Mouse (Mus musculus) embryonic facial prominence, embryonic 10.5 days (tissue): ENCODE measurements around the gene Capza2. TPM values are rescaled to one million over a fixed set of nuclear protein-coding genes. Genes with fewer than 3 reads are reported as not detected.

Source experiments
- DNase-seq: peaks from one replicate; pipeline ENCODE4 v3.0.0-alpha.2; 2017; ENCODE audit warnings: low spot score
- H3K27ac ChIP-seq: fragments of 300-500 bp; sonication (generic); replicated peaks from 2 replicates; pipeline ENCODE4 v1.5.1; 2016; ENCODE audit warnings: mild to moderate bottlenecking
- H3K27me3 ChIP-seq: fragments of 300-500 bp; sonication (generic); replicated peaks from 2 replicates; pipeline ENCODE4 v1.6.1; 2016; ENCODE audit warnings: low read depth, mild to moderate bottlenecking; ENCODE audit not compliant: poor library complexity, severe bottlenecking
- H3K36me3 ChIP-seq: fragments of 300-500 bp; sonication (generic); replicated peaks from 2 replicates; pipeline ENCODE4 v1.6.1; 2016; ENCODE audit warnings: mild to moderate bottlenecking, moderate library complexity
- H3K4me1 ChIP-seq: fragments of 300-500 bp; sonication (generic); 2 replicates; pipeline ENCODE4 v1.6.1; 2016
- H3K4me3 ChIP-seq: fragments of 300-500 bp; sonication (generic); 2 replicates; pipeline ENCODE4 v1.5.1; 2016; ENCODE audit warnings: mild to moderate bottlenecking, moderate library complexity
- H3K9me3 ChIP-seq: fragments of 300-500 bp; sonication (generic); 2 replicates; pipeline ENCODE4 v1.6.1; 2016; ENCODE audit warnings: mild to moderate bottlenecking
- WGBS: fragments of 180-500 bp; shearing (Covaris S2); methylation state at CpG from one replicate; pipeline ENCODE4 v1.1.7; 2016; 5-methylcytosine and 5-hydroxymethylcytosine counted together
- polyA plus RNA-seq: library from polyadenylated mRNA; unstranded; fragments of >200 nt; fragmentation: Nextera tagmentation; extraction: Ambion mirVana; gene quantifications from 2 replicates; pipeline ENCODE4 v1.2.1, GENCODE M21; 2016

Capza2 gene
- polyA plus RNA-seq, 1 experiment from 2014 or later = 199 TPM

- no peak for DNase-seq
- no peak overlapping the region for H3K27ac ChIP-seq
- peaks cover 75% of the 10 kb centered on the region for H3K36me3 ChIP-seq
- no peaks in the 10 kb centered on the region for H3K9me3 ChIP-seq
- no peak overlapping the region for H3K4me3 ChIP-seq
- no peaks in the 10 kb centered on the region for H3K4me1 ChIP-seq
- 94% methylated on average over 2 of the region's 2 CpGs for WGBS
- no peaks in the 10 kb centered on the region for H3K27me3 ChIP-seq
Observed at GRCm38 (mm10) chr6:17655080-17655479, 19.0 kb downstream of the Capza2 start.

- Histone ChIP-seq H3K4me3 (no peak overlapping the region), H3K36me3 (peaks cover 78% of the 10 kb centered on the region), H3K9me3 (no peaks in the 10 kb centered on the region), H3K27ac (no peak overlapping the region), H3K27me3 (no peaks in the 10 kb centered on the region), H3K4me1 (no peaks in the 10 kb centered on the region)
- DNase-seq = no peak
- WGBS = 86% methylated on average over 1 of the region's 1 CpGs
Observed at GRCm38 (mm10) chr6:17657308-17657707, 21.3 kb downstream of the Capza2 start.

GRCm38 (mm10) chr6:17665348-17665747, 29.3 kb downstream of the Capza2 start:
- no peaks in the 10 kb centered on the region for H3K9me3 ChIP-seq
- DNase-seq = no peak
- H3K4me1 ChIP-seq = no peaks in the 10 kb centered on the region
- peaks cover 90% of the 10 kb centered on the region for H3K36me3 ChIP-seq
- 95% methylated on average over 7 of the region's 7 CpGs for WGBS
- no peak overlapping the region for H3K27ac ChIP-seq
- H3K27me3 ChIP-seq = no peaks in the 10 kb centered on the region
- H3K4me3 ChIP-seq = no peak overlapping the region

- no peaks in the 10 kb centered on the region for H3K4me1 ChIP-seq
- H3K9me3 ChIP-seq = no peaks in the 10 kb centered on the region
- H3K4me3 ChIP-seq = no peak overlapping the region
- peaks cover 83% of the 10 kb centered on the region for H3K36me3 ChIP-seq
- H3K27me3 ChIP-seq = no peaks in the 10 kb centered on the region
- DNase-seq = no peak
- H3K27ac ChIP-seq = no peak overlapping the region
Observed at GRCm38 (mm10) chr6:17666024-17666423, 30.0 kb downstream of the Capza2 start.

- H3K4me1 ChIP-seq = no peaks in the 10 kb centered on the region
- 90% methylated on average over 3 of the region's 3 CpGs for WGBS
- H3K9me3 ChIP-seq = no peaks in the 10 kb centered on the region
- H3K4me3 ChIP-seq = no peak overlapping the region
- H3K27me3 ChIP-seq = no peaks in the 10 kb centered on the region
- peaks cover 65% of the 10 kb centered on the region for H3K36me3 ChIP-seq
- H3K27ac ChIP-seq = no peak overlapping the region
- no peak for DNase-seq
Observed at GRCm38 (mm10) chr6:17667813-17668212, 31.8 kb downstream of the Capza2 start.

GRCm38 (mm10) chr6:17668334-17668733, 32.3 kb downstream of the Capza2 start:
- no peak for DNase-seq
- 96% methylated on average over 12 of the region's 12 CpGs for WGBS
- H3K4me1 ChIP-seq = no peaks in the 10 kb centered on the region
- no peaks in the 10 kb centered on the region for H3K9me3 ChIP-seq
- H3K27ac ChIP-seq = no peak overlapping the region
- H3K4me3 ChIP-seq = no peak overlapping the region
- H3K27me3 ChIP-seq = no peaks in the 10 kb centered on the region
- H3K36me3 ChIP-seq = peaks cover 60% of the 10 kb centered on the region

- Histone ChIP-seq H3K27ac (no peak overlapping the region), H3K27me3 (no peaks in the 10 kb centered on the region), H3K4me3 (no peak overlapping the region), H3K4me1 (no peaks in the 10 kb centered on the region), H3K9me3 (no peaks in the 10 kb centered on the region), H3K36me3 (peaks cover 45% of the 10 kb centered on the region)
- WGBS = 83% methylated on average over 2 of the region's 2 CpGs
- no peak for DNase-seq
Observed at GRCm38 (mm10) chr6:17669826-17670225, 33.8 kb downstream of the Capza2 start.

- no peaks in the 10 kb centered on the region for H3K27me3 ChIP-seq
- WGBS = 32% methylated on average over 12 of the region's 12 CpGs
- no peaks in the 10 kb centered on the region for H3K4me1 ChIP-seq
- H3K36me3 ChIP-seq = no peaks in the 10 kb centered on the region
- H3K27ac ChIP-seq = no peak overlapping the region
- no peak overlapping the region for H3K4me3 ChIP-seq
- H3K9me3 ChIP-seq = no peaks in the 10 kb centered on the region
- DNase-seq = peak; percentile 72
Observed at GRCm38 (mm10) chr6:17675019-17675756, 39.2 kb downstream of the Capza2 start.

GRCm38 (mm10) chr6:17677008-17677407, 41.0 kb downstream of the Capza2 start:
- no peaks in the 10 kb centered on the region for H3K4me1 ChIP-seq
- no peaks in the 10 kb centered on the region for H3K27me3 ChIP-seq
- H3K4me3 ChIP-seq = no peak overlapping the region
- 85% methylated on average over 2 of the region's 2 CpGs for WGBS
- no peak for DNase-seq
- no peak overlapping the region for H3K27ac ChIP-seq
- 0 out of 2 replicates have a peak, but pooled peaks cover 3% of the 10 kb centered on the region for H3K36me3 ChIP-seq
- H3K9me3 ChIP-seq = peaks cover 7% of the 10 kb centered on the region

GRCm38 (mm10) chr6:17680266-17680925, 44.4 kb downstream of the Capza2 start:
- DNase-seq = no peak
- Histone ChIP-seq H3K9me3 (peaks cover 7% of the 10 kb centered on the region), H3K36me3 (0 out of 2 replicates have a peak, but pooled peaks cover 3% of the 10 kb centered on the region), H3K4me3 (no peak overlapping the region), H3K4me1 (no peaks in the 10 kb centered on the region), H3K27ac (no peak overlapping the region), H3K27me3 (no peaks in the 10 kb centered on the region)
- 87% methylated on average over 6 of the region's 6 CpGs for WGBS

GRCm38 (mm10) chr6:17681810-17682209, 45.8 kb downstream of the Capza2 start:
- Histone ChIP-seq H3K4me1 (no peaks in the 10 kb centered on the region), H3K9me3 (peaks cover 7% of the 10 kb centered on the region), H3K4me3 (no peak overlapping the region), H3K36me3 (0 out of 2 replicates have a peak, but pooled peaks cover 3% of the 10 kb centered on the region), H3K27ac (no peak overlapping the region), H3K27me3 (no peaks in the 10 kb centered on the region)
- DNase-seq = no peak
- WGBS = 96% methylated on average over 8 of the region's 8 CpGs

GRCm38 (mm10) chr6:17688676-17689075, 52.6 kb downstream of the Capza2 start:
- no peak for DNase-seq
- Histone ChIP-seq H3K4me1 (peaks cover 4% of the 10 kb centered on the region; the same call in 1 of the 2 replicates), H3K27me3 (no peaks in the 10 kb centered on the region), H3K9me3 (no peaks in the 10 kb centered on the region), H3K27ac (no peak overlapping the region), H3K36me3 (no peaks in the 10 kb centered on the region), H3K4me3 (no peak overlapping the region)
- WGBS = 85% methylated on average over 5 of the region's 5 CpGs

GRCm38 (mm10) chr6:17692647-17693046, 56.6 kb downstream of the Capza2 start, which contains the start of gene St7:
St7 (plus strand) TSS chr6:17692933.
- peaks cover 16% of the 10 kb centered on the region for H3K4me1 ChIP-seq
- peak within 1 kb of the TSS; percentile 79 for H3K4me3 ChIP-seq
- no peaks in the 10 kb centered on the region for H3K9me3 ChIP-seq
- peak; percentile 37 for DNase-seq
- H3K27ac ChIP-seq = peak within 1 kb of the TSS; percentile 97
- WGBS = 72% methylated on average over 7 of the region's 7 CpGs
- H3K36me3 ChIP-seq = peaks cover 7% of the 10 kb centered on the region; the same call in 1 of the 2 replicates
- no peaks in the 10 kb centered on the region for H3K27me3 ChIP-seq
